Mouse (Mus musculus) erythroblast, embryonic 14.5 days (primary cell): ENCODE data around the gene Pi16.

Experiments
- GATA1 ChIP-seq: IDR thresholded peaks from 2 replicates; pipeline ENCODE4 v1.6.1; 2012; ENCODE audit warnings: low read length, inconsistent platforms, mixed read lengths
- TAL1 ChIP-seq: IDR thresholded peaks from 3 replicates; pipeline ENCODE4 v1.6.1; 2012; ENCODE audit warnings: low read length, inconsistent platforms, mixed read lengths

GRCm38 (mm10) chr17:29347645-29348256, 30.3 kb downstream of the Pi16 start, which contains the start of gene Mtch1:
- TF ChIP-seq GATA1, result no peak
- TF ChIP-seq TAL1, result no peak
